In the genomic region with DNA sequence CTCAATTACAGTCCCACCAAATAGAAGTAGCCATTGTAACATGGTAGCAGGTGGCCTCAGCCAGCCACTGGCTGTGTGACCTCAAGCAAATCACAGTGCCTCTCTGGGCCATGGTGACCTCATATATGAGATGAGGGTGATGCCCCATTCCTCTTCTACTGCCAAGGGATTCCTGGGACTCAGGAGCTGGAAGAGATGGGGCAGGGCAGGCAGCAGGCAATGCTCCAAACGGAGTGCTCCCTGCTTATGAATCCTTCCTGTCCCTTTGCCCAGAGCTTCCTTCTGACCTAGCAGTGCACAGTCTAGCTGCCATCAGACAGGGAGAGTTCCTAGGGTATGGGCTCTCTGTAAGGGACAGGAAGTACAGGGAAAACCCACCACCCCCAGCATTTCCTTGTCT, we compare ENCODE assay signal across 27 mouse cellular contexts. TPM values are rescaled to one million over a fixed set of nuclear protein-coding genes. Genes with fewer than 3 reads are reported as not detected.
"Had no signal": no experiment of that assay in that cellular context is flagged by ENCODE, and none has a peak within 500 bp of the region (broad histone marks: within the 10 kb centered on the region; RNA-seq: fewer than 3 reads in every experiment).

No protein-coding gene starts in this region.

- H3K4me3 ChIP-seq: heart, adult 2 months; heart, embryonic 13.5 days; heart, embryonic 15.5 days; hindbrain, embryonic 13.5 days; hindbrain, embryonic 15.5 days; kidney, embryonic 15.5 days; limb, embryonic 13.5 days; limb, embryonic 15.5 days; liver, embryonic 13.5 days; liver, embryonic 15.5 days had no signal

- H3K27me3 ChIP-seq: hindbrain, embryonic 15.5 days; kidney, embryonic 15.5 days; limb, embryonic 13.5 days; limb, embryonic 15.5 days; liver, embryonic 13.5 days; liver, embryonic 15.5 days had no signal

- ATAC-seq: forebrain, postnatal 0 days; hindbrain, postnatal 0 days had no signal

- H3K9me3 ChIP-seq: heart, embryonic 13.5 days; heart, embryonic 15.5 days; hindbrain, embryonic 13.5 days; hindbrain, embryonic 15.5 days; kidney, embryonic 15.5 days; limb, embryonic 13.5 days; limb, embryonic 15.5 days; liver, embryonic 13.5 days; liver, embryonic 15.5 days had no signal

- DNase-seq: forebrain, postnatal 0 days; gastrocnemius, postnatal 14 days; gastrocnemius, postnatal 36 days; heart, adult 11 months; heart, adult 2 months; heart, postnatal 14 days; heart, postnatal 36 days; kidney, adult 11 months; kidney, postnatal 14 days; layer of hippocampus, adult 9-11 months; layer of hippocampus, postnatal 36 days; left cerebral cortex, postnatal 4 days; liver, embryonic 13.5 days had no signal

- H3K4me2 ChIP-seq: heart, embryonic 11.5 days; heart, embryonic 13.5 days; heart, embryonic 15.5 days; hindbrain, embryonic 13.5 days; hindbrain, embryonic 15.5 days; kidney, embryonic 15.5 days; limb, embryonic 13.5 days; limb, embryonic 15.5 days; liver, embryonic 13.5 days; liver, embryonic 15.5 days had no signal

- H3K9ac ChIP-seq: forebrain, postnatal 0 days; heart, embryonic 13.5 days; heart, embryonic 15.5 days; hindbrain, embryonic 13.5 days; hindbrain, embryonic 15.5 days; kidney, embryonic 15.5 days; limb, embryonic 13.5 days; limb, embryonic 15.5 days; liver, embryonic 13.5 days; liver, embryonic 15.5 days had no signal

- H3K36me3 ChIP-seq: heart, embryonic 13.5 days; heart, embryonic 15.5 days; hindbrain, embryonic 13.5 days; hindbrain, embryonic 15.5 days; kidney, embryonic 15.5 days; limb, embryonic 13.5 days; limb, embryonic 15.5 days had no signal

- H3K4me1 ChIP-seq: heart, embryonic 15.5 days; limb, embryonic 13.5 days; limb, embryonic 15.5 days had no signal

- H3K27ac ChIP-seq: heart, adult 2 months; heart, embryonic 13.5 days; heart, embryonic 15.5 days; hindbrain, embryonic 13.5 days; hindbrain, embryonic 15.5 days; hindbrain, postnatal 0 days; kidney, embryonic 15.5 days; kidney, postnatal 0 days; limb, embryonic 13.5 days; limb, embryonic 15.5 days; liver, embryonic 13.5 days; liver, embryonic 15.5 days had no signal

RNA-seq across cellular contexts. Expression of gene Hnf4a, which starts 51.9 kb away (rescaled TPM):
- polyA plus RNA-seq: forebrain, postnatal 0 days; heart, adult 2 months; heart, embryonic 15.5 days; heart, postnatal 0 days; hindbrain, embryonic 11.5 days; hindbrain, postnatal 0 days; limb, embryonic 11.5 days; limb, embryonic 13.5 days had no signal
